Mouse (Mus musculus) gastrocnemius, postnatal 4 days (tissue): ENCODE results near the gene Pdcd2. TPM values are rescaled to one million over a fixed set of nuclear protein-coding genes. Genes with fewer than 3 reads are reported as not detected.

Experiments
- DNase-seq, 2 experiments: peaks; one replicate each; pipeline ENCODE4 v3.0.0; 2021 to 2022; ENCODE audit warnings: low spot score in 2 of 2, mixed read lengths in 2 of 2
- total RNA-seq, 2 experiments: library from RNA; stranded (reverse); gene quantifications; 2 replicates each; pipeline ENCODE4 v1.2.3; 2021

The Pdcd2 gene
- total RNA-seq, 2 experiments from 2014 or later: 18.5 to 25.8 TPM

- DNase-seq: peak; percentile 90 to 97
Measured at GRCm38 (mm10) chr17:15499656-15500394, 27.3 kb downstream of the Pdcd2 start, which contains the start of the genes Psmb1 and Tbp. Gene Psmb1, minus strand, starts transcription at chr17:15499751. Gene Tbp, plus strand, starts transcription at chr17:15499888.

GRCm38 (mm10) chr17:15498753-15499113, 28.4 kb downstream of the Pdcd2 start:
- DNase-seq: no peak

GRCm38 (mm10) chr17:15497882-15498752, 29.0 kb downstream of the Pdcd2 start:
- peak; percentile 92 to 95 for DNase-seq

- DNase-seq: no peak
Measured at GRCm38 (mm10) chr17:15490542-15490941, 36.6 kb downstream of the Pdcd2 start.

- DNase-seq: no peak
Measured at GRCm38 (mm10) chr17:15472671-15473070, 54.4 kb downstream of the Pdcd2 start.

Other genes with a start within 250 kb of the Pdcd2 start
- gene Dll1, start 150.4 kb downstream of the Pdcd2 start, total RNA-seq: 10 to 100 TPM; 16.7 to 18.7 TPM
- gene Fam120b, start 131.1 kb downstream of the Pdcd2 start, total RNA-seq: 10 to 100 TPM; 13.6 to 16.9 TPM
- 100 to 1,000 TPM; 156 TPM for gene Psmb1, start 27.6 kb downstream of the Pdcd2 start, total RNA-seq
- 10 to 100 TPM; 16.6 to 17.8 TPM for gene Tbp, start 27.4 kb downstream of the Pdcd2 start, total RNA-seq
- 1 to 10 TPM; 3.5 to 5.0 TPM for gene Prdm9, start 37.1 kb upstream of the Pdcd2 start, total RNA-seq
- 10 to 100 TPM; 22.6 to 27.3 TPM for gene Chd1, start 177.7 kb upstream of the Pdcd2 start, total RNA-seq